In genomic region chr1:91819237-91819636, GRCm38 (mm10) we compare ENCODE assay signal across 9 mouse cellular contexts. TPM values are rescaled to one million over a fixed set of nuclear protein-coding genes. Genes with fewer than 3 reads are reported as not detected.
A peak's percentile ranks its signal among the peaks of the same experiment; 100 is the strongest.
DNase-seq lines count a peak whose midpoint lies in the region; ATAC-seq and TF ChIP-seq lines count a peak whose summit lies in the region.
"Had no signal": no experiment of that assay in that cellular context is flagged by ENCODE, and none has a peak within 500 bp of the region (broad histone marks: within the 10 kb centered on the region; RNA-seq: fewer than 3 reads in every experiment).

No protein-coding gene starts in this region.

- TF ChIP-seq CTCF in liver, embryonic 14.5 days (IDR thresholded peaks at IDR 0.05; ENCODE audit: low read depth): peak; percentile 57

- 43% methylated on average over 9 of the region's 9 CpGs for WGBS in liver, embryonic 14.5 days (ENCODE audit: insufficient replicate concordance)
- 44% methylated on average over 9 of the region's 9 CpGs for WGBS in liver, embryonic 12.5 days (ENCODE audit: insufficient replicate concordance)
- 64% methylated on average over 9 of the region's 9 CpGs for whole genome bisulfite sequencing in forebrain, embryonic 16.5 days

- H3K4me2 ChIP-seq in liver, embryonic 14.5 days (ENCODE audit: low read depth): no peak overlapping the region
- H3K4me2 ChIP-seq in liver, embryonic 12.5 days: no peak overlapping the region
- H3K4me2 ChIP-seq in forebrain, embryonic 16.5 days (ENCODE audit: low read length): no peak overlapping the region
- H3K4me2 ChIP-seq: midbrain, embryonic 15.5 days had no signal

- no peak for TF ChIP-seq EP300 in liver, embryonic 14.5 days (IDR thresholded peaks at IDR 0.05; ENCODE audit: low read depth)

- H3K9ac ChIP-seq in liver, embryonic 14.5 days (replicated peaks): no peak overlapping the region
- H3K9ac ChIP-seq in liver, embryonic 12.5 days: no peak overlapping the region
- H3K9ac ChIP-seq in forebrain, embryonic 16.5 days (replicated peaks; ENCODE audit: low read depth, low read length): no peak overlapping the region
- H3K9ac ChIP-seq: midbrain, embryonic 15.5 days had no signal

- no peaks in the 10 kb centered on the region for H3K27me3 ChIP-seq in liver, embryonic 14.5 days (ENCODE audit: control insufficient read depth, insufficient read depth, low read length)
- no peaks in the 10 kb centered on the region; the same call in 1 of the 2 replicates for H3K27me3 ChIP-seq in liver, embryonic 12.5 days (replicated peaks)
- no peaks in the 10 kb centered on the region for H3K27me3 ChIP-seq in forebrain, embryonic 16.5 days (replicated peaks; ENCODE audit: control insufficient read depth, insufficient read depth, low read length)
- H3K27me3 ChIP-seq: midbrain, embryonic 15.5 days had no signal

- H3K4me1 ChIP-seq in liver, embryonic 14.5 days (replicated peaks; ENCODE audit: control insufficient read depth in 2 of 2, insufficient read depth in 2 of 2, low read length in 1 of 2): peaks cover 0 to 2% of the 10 kb centered on the region in 2 experiments; a peak in 1 of 4 replicates
- no peaks in the 10 kb centered on the region for H3K4me1 ChIP-seq in liver, embryonic 12.5 days
- H3K4me1 ChIP-seq in forebrain, embryonic 16.5 days (replicated peaks; ENCODE audit: control insufficient read depth, insufficient read depth, low read length): peaks cover 3% of the 10 kb centered on the region; the same call in 1 of the 2 replicates

- 0 out of 2 replicates have a peak, but pooled peaks have one; percentile 10 for ATAC-seq in cerebellum, adult (ENCODE audit: insufficient number of reproducible peaks, low FRiP score, low TSS enrichment)
- ATAC-seq in liver, embryonic 14.5 days (ENCODE audit: insufficient read depth): no peak
- ATAC-seq in liver, embryonic 12.5 days: no peak
- no peak for ATAC-seq in granulocyte monocyte progenitor cell, adult 5-6 weeks (replicated peaks; ENCODE audit: poor library complexity, severe bottlenecking)
- no peak for ATAC-seq in forebrain, embryonic 16.5 days
- ATAC-seq: midbrain, embryonic 15.5 days had no signal

- H3K27ac ChIP-seq in liver, embryonic 14.5 days: no peak overlapping the region
- H3K27ac ChIP-seq in liver, embryonic 12.5 days: no peak overlapping the region
- H3K27ac ChIP-seq in forebrain, embryonic 16.5 days (ENCODE audit: low read length): no peak overlapping the region
- H3K27ac ChIP-seq: midbrain, embryonic 15.5 days had no signal

- no peak for DNase-seq in cerebellum, adult 8-10 months
- DNase-seq in liver, embryonic 14.5 days (ENCODE audit: low read depth in 3 of 3, low spot score in 3 of 3): no peak
- DNase-seq in ZHBTc4 (ENCODE audit: low read depth, low spot score): peak; percentile 37
- DNase-seq in mesoderm, embryonic 11.5 days (ENCODE audit: low read depth, low spot score): peak; percentile 64

- no peaks in the 10 kb centered on the region for H3K36me3 ChIP-seq in liver, embryonic 14.5 days (replicated peaks; ENCODE audit: control insufficient read depth, insufficient read depth, low read depth)
- H3K36me3 ChIP-seq in liver, embryonic 12.5 days: no peaks in the 10 kb centered on the region
- H3K36me3 ChIP-seq in forebrain, embryonic 16.5 days (ENCODE audit: control insufficient read depth, insufficient read depth): no peaks in the 10 kb centered on the region
- H3K36me3 ChIP-seq: midbrain, embryonic 15.5 days had no signal

- H3K9me3 ChIP-seq in liver, embryonic 14.5 days (ENCODE audit: control insufficient read depth, low read length): no peaks in the 10 kb centered on the region
- H3K9me3 ChIP-seq in liver, embryonic 12.5 days (replicated peaks): no peaks in the 10 kb centered on the region
- no peaks in the 10 kb centered on the region for H3K9me3 ChIP-seq in forebrain, embryonic 16.5 days (ENCODE audit: control insufficient read depth, low read length)
- H3K9me3 ChIP-seq: midbrain, embryonic 15.5 days had no signal

- H3K4me3 ChIP-seq in liver, embryonic 14.5 days (ENCODE audit: insufficient read depth in 1 of 2, low read depth in 2 of 2, low read length in 2 of 2): no peak overlapping the region
- H3K4me3 ChIP-seq in liver, embryonic 12.5 days: no peak overlapping the region
- no peak overlapping the region for H3K4me3 ChIP-seq in forebrain, embryonic 16.5 days (replicated peaks; ENCODE audit: low read length)
- H3K4me3 ChIP-seq: midbrain, embryonic 15.5 days had no signal

RNA-seq across cellular contexts. Expression of gene Twist2, which starts 18.0 kb away (rescaled TPM):
- 0.26 TPM in 2 replicates for polyA plus RNA-seq in liver, embryonic 14.5 days (2012; rRNA removed)
- 0.27 TPM in 1 of 2 replicates, not detected in the other for polyA plus RNA-seq in liver, embryonic 14.5 days (2014; fragmentation: Nextera tagmentation; extraction: Ambion mirVana)
- polyA plus RNA-seq in liver, embryonic 12.5 days (2016; fragmentation: Nextera tagmentation; extraction: Ambion mirVana): 0.87 and 1.0 TPM in 2 replicates
- not detected in 2 replicates for total RNA-seq in granulocyte monocyte progenitor cell, adult 5-6 weeks (2014; fragmentation: Nextera tagmentation)
- not detected in 2 replicates for total RNA-seq in granulocyte monocyte progenitor cell, adult 5-6 weeks (2017)
- polyA plus RNA-seq in forebrain, embryonic 16.5 days (2015; fragmentation: Nextera tagmentation; extraction: Ambion mirVana): 0.52 and 0.68 TPM in 2 replicates

Comparison
In these comparisons a context has a peak if more than half of its experiments do, and no peak if none do; other contexts are left out.
1. DNase-seq: peak in ZHBTc4 (single experiment) and mesoderm, embryonic 11.5 days (single experiment); none in cerebellum, adult 8-10 months (single experiment) and liver, embryonic 14.5 days (0 of 3).